Mouse (Mus musculus) neural tube, embryonic 14.5 days (tissue): Measurements from ENCODE around the gene 1110017D15Rik. TPM values are rescaled to one million over a fixed set of nuclear protein-coding genes. Genes with fewer than 3 reads are reported as not detected.

Source experiments
- ATAC-seq: fragments of 200-750 bp; cut with Nextera tagmentation; 2 replicates; pipeline ENCODE4 v1.8.0; 2017; ENCODE audit warnings: low read depth, mild to moderate bottlenecking, moderate TSS enrichment, moderate library complexity
- H3K27ac ChIP-seq: fragments of 300-500 bp; sonication (generic); 2 replicates; pipeline ENCODE4 v1.5.1; 2014; ENCODE audit warnings: low read depth, mild to moderate bottlenecking, control low read depth, low read length, moderate library complexity, mixed read lengths
- H3K27me3 ChIP-seq: fragments of 300-500 bp; sonication (generic); 2 replicates; pipeline ENCODE4 v1.6.1; 2014; ENCODE audit warnings: low read length; ENCODE audit not compliant: control insufficient read depth, insufficient read depth
- H3K36me3 ChIP-seq: fragments of 300-500 bp; sonication (generic); 2 replicates; pipeline ENCODE4 v1.6.1; 2014; ENCODE audit warnings: low read length, mixed read lengths; ENCODE audit not compliant: control insufficient read depth, insufficient read depth
- H3K4me1 ChIP-seq: fragments of 300-500 bp; sonication (generic); 2 replicates; pipeline ENCODE4 v1.6.1; 2014; ENCODE audit warnings: low read length; ENCODE audit not compliant: control insufficient read depth, insufficient read depth
- H3K4me2 ChIP-seq: fragments of 300-500 bp; sonication (generic); 2 replicates; pipeline ENCODE4 v1.6.1; 2014; ENCODE audit warnings: mild to moderate bottlenecking, low read depth, low read length, control low read depth
- H3K4me3 ChIP-seq: fragments of 300-500 bp; sonication (generic); 2 replicates; pipeline ENCODE4 v1.5.1; 2014; ENCODE audit warnings: low read depth, low read length, control low read depth, mixed read lengths
- H3K9ac ChIP-seq: fragments of 300-500 bp; sonication (generic); replicated peaks from 2 replicates; pipeline ENCODE4 v1.6.1; 2014; ENCODE audit warnings: low read depth, mild to moderate bottlenecking, control low read depth, low read length, mixed read lengths
- H3K9me3 ChIP-seq: fragments of 300-500 bp; sonication (generic); 2 replicates; pipeline ENCODE4 v1.6.1; 2016; ENCODE audit warnings: low read length; ENCODE audit not compliant: control insufficient read depth
- WGBS: fragments of 180-500 bp; shearing (Covaris S2); extraction: QIAGEN DNeasy Blood & Tissue Kit; methylation state at CpG from one replicate; pipeline ENCODE4 v1.1.7; 2014; 5-methylcytosine and 5-hydroxymethylcytosine counted together
- polyA plus RNA-seq: library from polyadenylated mRNA; unstranded; fragments of >200 nt; fragmentation: Nextera tagmentation; extraction: Ambion mirVana; gene quantifications from 2 replicates; pipeline ENCODE4 v1.2.1, GENCODE M21; 2014

Gene 1110017D15Rik
- polyA plus RNA-seq, 1 experiment from 2014 or later, result 13.7 TPM

GRCm38 (mm10) chr4:41480254-41480653, 36.9 kb downstream of the 1110017D15Rik start:
- ATAC-seq, result no peak
- Histone ChIP-seq H3K9me3 (no peaks in the 10 kb centered on the region), H3K27me3 (no peaks in the 10 kb centered on the region), H3K36me3 (peaks cover 6% of the 10 kb centered on the region; the same call in 1 of the 2 replicates), H3K4me2 (no peak overlapping the region), H3K4me1 (no peaks in the 10 kb centered on the region), H3K9ac (no peak overlapping the region), H3K27ac (no peak overlapping the region), H3K4me3 (no peak overlapping the region)
- WGBS, result 78% methylated on average over 8 of the region's 8 CpGs

GRCm38 (mm10) chr4:41479456-41479804, 37.7 kb downstream of the 1110017D15Rik start:
- Histone ChIP-seq H3K9me3 (no peaks in the 10 kb centered on the region), H3K4me3 (no peak overlapping the region), H3K4me2 (no peak overlapping the region), H3K9ac (no peak overlapping the region), H3K4me1 (no peaks in the 10 kb centered on the region), H3K36me3 (peaks cover 6% of the 10 kb centered on the region; the same call in 1 of the 2 replicates), H3K27me3 (no peaks in the 10 kb centered on the region), H3K27ac (no peak overlapping the region)
- WGBS, result 88% methylated on average over 1 of the region's 1 CpGs
- no peak for ATAC-seq

DNA sequence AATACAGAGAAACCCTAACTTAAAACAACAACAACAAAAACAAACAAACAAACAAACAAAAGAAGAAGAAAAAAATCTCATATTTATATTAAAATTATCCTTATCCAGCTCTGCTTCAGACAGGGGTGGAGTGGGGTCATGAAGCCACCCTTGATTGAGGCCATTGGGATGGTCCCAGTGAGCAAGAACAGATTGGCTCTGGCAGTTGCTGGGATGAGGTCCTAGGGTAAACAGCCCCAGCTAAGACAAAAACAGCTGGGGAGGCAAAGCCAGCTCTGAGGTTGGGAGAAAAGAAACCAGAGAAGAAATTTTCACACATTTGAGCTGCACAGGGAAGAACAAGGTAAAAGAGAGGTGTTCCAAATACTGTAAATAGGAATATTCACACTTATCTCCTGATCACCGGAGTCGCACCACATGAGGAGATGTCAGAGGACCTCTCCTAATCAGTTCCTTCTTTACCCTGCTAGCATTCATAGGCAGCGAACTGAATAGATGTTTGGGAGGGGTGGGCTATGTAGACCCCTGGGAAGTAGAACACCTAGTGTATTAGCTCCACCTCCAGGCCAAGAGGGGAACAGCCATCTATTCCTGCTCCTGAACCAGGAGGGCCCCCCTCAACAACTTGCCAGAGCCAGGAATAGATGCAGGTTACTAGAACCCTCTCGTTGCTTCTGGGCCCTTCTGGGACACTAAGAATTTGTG, 38.2 kb downstream of the 1110017D15Rik start:
- Histone ChIP-seq H3K9ac (no peak overlapping the region), H3K27me3 (no peaks in the 10 kb centered on the region), H3K4me2 (no peak overlapping the region), H3K27ac (no peak overlapping the region), H3K4me3 (no peak overlapping the region), H3K4me1 (no peaks in the 10 kb centered on the region), H3K36me3 (peaks cover 6% of the 10 kb centered on the region; the same call in 1 of the 2 replicates), H3K9me3 (no peaks in the 10 kb centered on the region)
- WGBS, result 71% methylated on average over 4 of the region's 4 CpGs
- ATAC-seq, result no peak

GRCm38 (mm10) chr4:41477648-41478160, 39.4 kb downstream of the 1110017D15Rik start:
- H3K9ac ChIP-seq, result no peak overlapping the region
- 86% methylated on average over 9 of the region's 9 CpGs for WGBS
- no peak for ATAC-seq

GRCm38 (mm10) chr4:41471384-41471689, 45.8 kb downstream of the 1110017D15Rik start:
- Histone ChIP-seq H3K36me3 (no peaks in the 10 kb centered on the region), H3K9me3 (no peaks in the 10 kb centered on the region), H3K4me1 (peaks cover 6% of the 10 kb centered on the region; the same call in 1 of the 2 replicates), H3K9ac (no peak overlapping the region), H3K27ac (no peak overlapping the region), H3K4me2 (no peak overlapping the region), H3K27me3 (no peaks in the 10 kb centered on the region), H3K4me3 (no peak overlapping the region)
- WGBS, result 87% methylated on average over 1 of the region's 1 CpGs
- ATAC-seq, result no peak

More at GRCm38 (mm10) chr4:41477648-41478160, 39.4 kb downstream of the 1110017D15Rik start:
- H3K36me3 ChIP-seq, result peaks cover 6% of the 10 kb centered on the region; the same call in 1 of the 2 replicates
- no peak overlapping the region for H3K4me3 ChIP-seq
- no peaks in the 10 kb centered on the region for H3K4me1 ChIP-seq
- no peak overlapping the region for H3K4me2 ChIP-seq
- H3K9me3 ChIP-seq, result no peaks in the 10 kb centered on the region
- no peaks in the 10 kb centered on the region for H3K27me3 ChIP-seq
- no peak overlapping the region for H3K27ac ChIP-seq

- H3K27ac ChIP-seq, result no peak overlapping the region
These were observed 46.3 kb downstream of the 1110017D15Rik start for GRCm38 (mm10) chr4:41470684-41471383.

GRCm38 (mm10) chr4:41470051-41470683, 47.0 kb downstream of the 1110017D15Rik start:
- H3K4me2 ChIP-seq, result no peak overlapping the region
- no peak for ATAC-seq
- peaks cover 6% of the 10 kb centered on the region; the same call in 1 of the 2 replicates for H3K4me1 ChIP-seq
- H3K9me3 ChIP-seq, result no peaks in the 10 kb centered on the region
- no peaks in the 10 kb centered on the region for H3K36me3 ChIP-seq
- no peak overlapping the region for H3K27ac ChIP-seq
- no peak overlapping the region for H3K4me3 ChIP-seq
- 58% methylated on average over 7 of the region's 7 CpGs for WGBS
- H3K27me3 ChIP-seq, result no peaks in the 10 kb centered on the region
- H3K9ac ChIP-seq, result no peak overlapping the region

More at GRCm38 (mm10) chr4:41470684-41471383, 46.3 kb downstream of the 1110017D15Rik start:
- H3K9ac ChIP-seq, result no peak overlapping the region
- H3K4me3 ChIP-seq, result no peak overlapping the region
- ATAC-seq, result peak; percentile 32; the same call in 1 of the 2 replicates
- H3K9me3 ChIP-seq, result no peaks in the 10 kb centered on the region
- H3K4me2 ChIP-seq, result no peak overlapping the region
- H3K4me1 ChIP-seq, result peaks cover 6% of the 10 kb centered on the region; the same call in 1 of the 2 replicates
- no peaks in the 10 kb centered on the region for H3K36me3 ChIP-seq
- WGBS, result 24% methylated on average over 5 of the region's 5 CpGs
- no peaks in the 10 kb centered on the region for H3K27me3 ChIP-seq

DNA sequence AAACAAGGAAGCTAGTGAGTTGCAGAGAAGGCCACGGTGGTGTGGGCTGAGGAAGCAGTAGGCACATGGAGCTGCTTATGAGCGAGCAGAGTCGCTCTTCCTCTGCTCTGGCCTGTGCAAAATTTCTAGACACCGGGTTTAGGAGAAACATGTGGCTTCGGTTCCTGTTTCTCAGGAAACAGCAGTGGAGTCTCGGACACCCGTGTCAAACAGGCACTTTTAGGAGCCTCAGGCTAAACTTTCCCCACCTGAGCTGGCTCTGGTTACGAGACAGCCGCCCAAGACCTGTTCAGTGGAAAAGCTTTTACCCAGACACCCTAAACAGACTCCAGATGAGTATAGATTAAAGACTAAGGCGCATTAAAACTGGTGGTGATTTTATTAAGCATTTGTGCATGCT, 47.9 kb downstream of the 1110017D15Rik start:
- peaks cover 6% of the 10 kb centered on the region; the same call in 1 of the 2 replicates for H3K4me1 ChIP-seq
- no peak overlapping the region for H3K27ac ChIP-seq
- no peak for ATAC-seq
- no peak overlapping the region for H3K9ac ChIP-seq
- H3K36me3 ChIP-seq, result no peaks in the 10 kb centered on the region
- H3K27me3 ChIP-seq, result no peaks in the 10 kb centered on the region
- 75% methylated on average over 10 of the region's 10 CpGs for WGBS
- H3K9me3 ChIP-seq, result no peaks in the 10 kb centered on the region
- no peak overlapping the region for H3K4me2 ChIP-seq
- H3K4me3 ChIP-seq, result no peak overlapping the region
